Mouse (Mus musculus) retina, embryonic 14.5 days (tissue): ENCODE measurements around the gene Ube2j1.
A peak's percentile ranks its signal among the peaks of the same experiment; 100 is the strongest.
"Not testable (repeated sequence)": the region's sequence is repeated elsewhere in the genome, so short reads cannot be mapped to it uniquely, and the experiment has no call there.

Experiments
- DNase-seq: peaks from one replicate; pipeline ENCODE4 v3.0.0-alpha.2; 2015; ENCODE audit warnings: low spot score

The Ube2j1 gene

DNA sequence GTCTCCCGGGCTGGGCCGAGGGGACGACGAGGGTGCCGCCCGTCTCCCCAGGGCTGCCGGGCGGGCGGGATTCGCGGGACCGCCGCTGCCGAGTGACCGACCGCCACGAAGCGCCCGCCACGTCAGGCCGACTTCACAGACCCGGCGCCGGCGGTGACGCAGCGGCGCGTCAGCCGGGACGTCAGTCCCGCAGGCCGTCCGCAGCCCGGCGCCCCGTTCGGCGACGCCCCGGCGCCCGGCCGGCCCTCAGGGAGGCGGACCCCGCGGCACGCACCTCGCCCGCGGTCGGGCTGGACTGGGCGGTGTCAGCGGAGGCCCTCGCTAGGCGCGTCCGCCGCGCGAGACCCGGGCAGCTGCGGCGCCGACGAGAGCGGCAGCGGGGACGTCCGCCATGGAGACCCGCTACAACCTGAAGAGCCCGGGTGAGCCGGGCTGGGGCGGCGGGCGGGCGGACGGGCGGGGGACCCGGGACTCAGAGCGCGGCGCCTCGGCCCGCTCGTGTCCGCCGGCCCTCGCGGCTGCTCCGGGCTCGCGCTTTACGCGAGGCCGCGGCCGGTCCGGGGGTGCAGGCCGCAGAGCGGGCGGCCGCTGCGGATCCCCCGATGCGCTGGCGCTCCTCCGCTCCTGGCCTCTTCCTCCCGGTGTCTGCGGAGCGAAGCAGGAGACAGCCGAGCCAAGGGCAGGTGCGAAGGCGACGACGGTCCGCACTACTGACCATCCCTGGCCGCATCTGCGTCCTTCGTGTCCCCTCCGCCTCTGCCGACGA lies at the start of gene Ube2j1:
Gene Ube2j1 (plus strand): TSS at position 222 of the 766 bp plus-strand sequence.
- DNase-seq: peak; percentile 88

DNA sequence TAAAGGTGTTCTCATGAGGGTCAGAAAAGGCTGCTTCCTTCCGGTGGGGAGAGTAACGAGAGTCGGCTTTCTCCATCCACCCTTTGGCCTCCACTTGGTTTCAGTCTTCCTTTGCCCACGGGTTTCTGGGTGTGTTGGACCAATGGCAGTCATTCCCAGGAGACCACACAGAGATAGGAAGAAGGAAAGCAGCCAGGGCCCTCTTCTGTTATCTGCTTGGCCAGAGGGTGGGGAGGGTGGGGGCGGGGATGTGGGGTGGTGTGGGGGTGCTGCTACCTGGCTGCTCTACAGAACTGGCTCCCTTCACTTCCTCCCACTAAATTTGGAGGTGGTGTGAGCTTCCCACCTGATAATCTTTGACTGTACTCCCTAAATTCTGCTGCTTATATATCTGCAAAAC lies 49.6 kb upstream of the Ube2j1 start:
- no peak for DNase-seq

DNA sequence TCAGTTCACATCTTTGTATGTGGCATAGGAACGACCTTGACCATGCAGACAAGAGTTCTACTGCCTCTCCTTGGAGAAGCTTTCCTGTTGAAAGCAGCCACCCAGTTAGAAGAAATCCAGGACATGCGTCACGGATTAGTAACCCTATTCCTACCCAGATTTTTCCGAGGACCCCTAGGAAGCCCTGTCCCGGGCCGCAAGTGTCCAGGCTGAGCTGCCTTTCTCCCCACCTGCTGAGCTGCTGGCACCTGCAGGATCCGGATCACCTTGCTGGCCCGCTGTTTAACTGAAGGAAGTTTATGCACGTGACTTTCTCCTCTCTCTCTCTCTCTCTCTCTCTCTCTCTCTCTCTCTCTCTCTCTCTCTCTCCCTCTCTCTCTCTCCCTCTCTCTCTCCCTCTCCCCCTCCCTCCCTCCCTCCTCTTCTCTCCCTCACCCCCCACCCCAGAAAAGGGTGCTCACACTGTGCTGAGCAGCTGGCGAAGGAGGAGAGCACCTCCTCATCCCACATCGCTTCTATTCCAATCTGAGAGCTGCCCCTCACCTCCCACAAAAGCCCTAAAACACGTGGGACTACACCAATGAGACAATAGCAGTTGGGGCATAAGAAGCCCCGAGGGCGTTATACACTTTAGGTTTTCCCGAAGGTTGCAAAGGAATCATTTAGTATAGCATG lies 49.0 kb upstream of the Ube2j1 start:
- peak; percentile 29 for DNase-seq

- peak; percentile 66 for DNase-seq
These were observed 48.5 kb upstream of the Ube2j1 start, which contains the start of gene Rragd for GRCm38 (mm10) chr4:32982716-32983175. TSS of gene Rragd (plus strand) at chr4:32983037.

DNA sequence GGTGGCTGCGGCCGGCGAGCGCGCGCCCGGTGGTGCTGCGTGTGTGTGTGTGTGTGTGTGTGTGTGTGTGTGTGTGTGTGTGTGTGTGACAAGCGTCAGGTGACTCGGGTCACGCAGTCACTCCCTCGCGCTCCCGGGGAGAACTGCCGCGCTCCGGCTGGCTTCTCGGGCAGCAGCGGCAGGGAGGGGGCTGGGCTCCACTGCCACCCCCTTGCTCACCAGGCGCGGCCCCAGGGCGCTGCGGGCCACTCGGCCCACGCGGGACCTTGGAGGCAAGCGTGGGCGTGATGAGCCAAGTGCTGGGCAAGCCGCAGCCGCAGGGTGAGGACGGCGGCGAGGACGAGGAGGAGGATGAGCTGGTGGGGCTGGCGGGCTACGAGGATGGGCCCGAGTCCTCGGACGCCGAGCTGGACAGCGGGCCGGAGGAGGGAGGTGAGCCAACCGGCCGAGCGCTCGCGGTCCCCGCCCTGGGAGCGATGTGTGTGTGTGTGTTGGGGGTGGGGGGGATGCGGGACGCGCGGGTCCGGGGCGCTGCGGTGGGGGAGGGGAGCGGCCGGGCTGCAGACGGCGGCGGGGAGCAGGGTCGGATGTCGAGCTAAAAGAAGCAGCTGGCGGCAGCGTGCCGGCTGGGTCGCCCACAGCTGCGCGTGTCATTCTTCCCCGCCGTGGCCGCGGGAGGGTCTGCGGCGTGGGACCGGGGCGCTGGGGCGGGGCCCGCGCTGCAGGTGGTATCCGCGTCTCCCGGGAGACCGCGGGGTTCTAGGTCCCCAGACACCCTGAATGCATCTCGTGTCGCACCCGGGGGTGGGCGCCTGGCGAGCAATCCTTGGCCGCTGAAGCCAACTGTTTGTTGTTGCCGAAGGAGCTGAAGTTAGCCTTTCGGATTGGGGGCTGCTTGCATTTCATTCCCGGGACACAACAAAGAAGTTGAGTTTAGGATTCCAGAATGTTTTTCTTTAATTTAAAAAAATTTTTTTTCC lies 47.8 kb upstream of the Ube2j1 start:
- DNase-seq: peak; percentile 68

DNA sequence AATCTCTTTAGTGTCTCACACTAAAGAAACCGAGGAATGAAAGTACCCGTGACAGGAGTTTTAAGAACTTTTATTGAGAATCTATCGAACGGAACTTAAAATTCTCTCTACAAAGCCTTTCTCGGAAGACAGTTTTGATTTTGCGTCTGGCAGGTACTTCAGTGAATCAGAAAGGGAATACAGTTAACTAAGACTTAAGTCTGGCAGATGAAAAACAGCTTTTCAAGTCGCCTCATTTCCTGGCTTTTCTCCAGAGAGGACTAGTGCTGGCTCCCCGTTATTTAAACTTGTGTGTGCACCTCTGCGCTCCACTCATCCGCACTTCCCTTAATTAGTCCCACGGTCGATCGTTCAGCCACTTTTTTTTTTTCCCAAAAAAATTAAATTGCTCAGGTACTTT lies 47.0 kb upstream of the Ube2j1 start:
- peak; percentile 56 for DNase-seq

DNA sequence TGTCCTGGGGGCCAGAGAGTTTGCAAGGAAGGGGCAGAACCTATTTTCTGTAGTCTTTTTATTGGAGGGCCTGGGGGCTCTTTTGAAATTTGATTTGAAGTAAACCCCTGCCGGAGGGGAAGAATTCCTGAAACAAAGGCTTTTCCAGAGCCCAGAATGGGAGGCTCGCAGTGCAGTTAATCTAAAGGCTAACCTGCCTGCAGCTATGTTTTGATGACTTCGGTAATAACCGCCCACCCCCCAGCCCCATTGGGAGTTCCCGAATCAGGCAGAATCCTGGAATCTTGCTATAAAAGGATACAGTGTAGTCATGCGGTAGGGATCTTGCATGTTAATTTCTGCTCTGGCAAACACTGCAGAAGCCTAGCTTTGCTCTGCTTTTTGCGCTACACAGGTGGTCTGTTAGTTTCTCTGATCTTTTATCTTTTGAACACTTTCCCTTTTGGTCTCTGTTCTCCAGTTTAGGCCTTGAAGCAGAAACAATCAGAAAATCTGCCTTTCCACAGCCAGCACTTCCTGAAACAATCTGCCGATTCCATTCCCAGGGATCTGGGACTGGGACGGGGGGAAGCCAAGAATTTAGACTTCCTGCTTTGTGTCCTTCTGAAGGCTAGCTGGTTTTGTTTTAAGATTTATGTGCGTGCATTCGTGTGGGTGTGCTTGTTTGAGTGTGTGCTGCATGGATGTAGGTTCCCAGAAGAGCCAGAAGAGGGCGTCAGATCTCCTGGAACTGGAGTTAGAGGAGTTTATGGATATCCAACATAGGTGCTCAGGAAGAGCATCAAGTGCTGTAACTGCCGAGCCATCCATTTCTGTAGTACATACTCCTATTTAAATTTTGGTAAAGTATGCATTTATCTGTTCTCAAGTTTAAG lies 46.2 kb upstream of the Ube2j1 start:
- DNase-seq: peak; percentile 60

GRCm38 (mm10) chr4:32985684-32986083 lies 45.5 kb upstream of the Ube2j1 start:
- peak; percentile 18 for DNase-seq

GRCm38 (mm10) chr4:32987006-32987405 lies 44.2 kb upstream of the Ube2j1 start:
- DNase-seq: no peak

- no peak for DNase-seq
These were observed 41.9 kb upstream of the Ube2j1 start for GRCm38 (mm10) chr4:32989346-32989745.

GRCm38 (mm10) chr4:32994168-32994567 lies 37.0 kb upstream of the Ube2j1 start:
- no peak for DNase-seq

DNA sequence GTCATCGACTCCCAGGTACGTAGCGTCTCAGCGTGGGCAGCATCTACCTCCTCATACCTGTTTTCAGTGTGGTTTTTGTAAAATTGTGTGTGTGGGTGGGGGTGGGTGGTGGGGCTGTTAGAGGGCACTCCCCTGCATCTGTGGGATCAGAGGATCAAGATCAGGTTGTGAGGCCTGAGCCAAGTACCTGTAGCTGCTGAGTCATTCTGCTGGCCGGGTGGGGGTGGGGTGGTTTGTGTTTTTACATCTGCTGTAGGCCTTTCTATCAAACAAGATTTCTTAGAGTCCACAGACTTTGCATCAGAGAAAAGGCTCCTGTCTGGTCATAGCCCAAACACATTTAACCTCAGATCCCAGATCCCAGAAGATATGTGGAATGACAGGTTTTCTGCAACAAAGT lies 35.1 kb upstream of the Ube2j1 start:
- DNase-seq: no peak

DNA sequence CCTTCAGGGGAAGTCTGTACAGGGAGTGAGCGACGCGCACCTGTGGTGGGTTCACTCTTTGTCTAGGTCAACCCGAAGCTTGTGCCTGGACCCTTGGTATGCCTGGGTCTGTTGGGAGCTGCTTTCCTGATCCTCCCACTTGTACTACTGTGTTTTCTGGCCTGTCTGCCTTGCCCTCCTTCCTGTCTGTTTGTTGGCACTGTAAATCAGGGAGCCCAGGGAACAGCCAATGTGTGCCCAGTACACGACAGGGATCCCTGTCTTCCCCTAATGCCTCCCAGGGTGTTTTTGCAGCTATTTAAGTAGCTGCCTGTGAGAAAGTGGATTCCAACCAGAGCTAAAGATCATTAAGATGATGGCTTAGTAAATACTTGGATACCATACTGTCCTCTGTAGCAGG lies 33.6 kb upstream of the Ube2j1 start:
- DNase-seq: no peak

DNA sequence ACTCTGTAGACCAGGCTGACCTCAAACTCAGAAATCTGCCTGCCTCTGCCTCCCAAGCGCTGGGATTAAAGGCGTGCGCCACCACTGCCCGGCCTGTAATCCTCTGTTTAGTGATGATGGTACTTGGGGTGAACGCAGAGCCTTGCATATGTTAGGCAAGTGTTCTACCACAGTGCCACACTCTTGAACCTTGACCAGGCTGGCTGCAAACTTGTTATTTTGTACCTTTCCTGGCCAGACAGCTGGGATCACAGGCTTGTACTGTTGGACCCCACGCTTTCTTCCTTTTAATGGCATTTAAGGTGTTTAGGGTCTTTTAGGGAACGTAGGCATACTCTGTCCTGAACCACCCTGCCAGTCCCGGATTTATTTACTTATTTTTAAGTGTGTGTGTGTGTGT lies 32.2 kb upstream of the Ube2j1 start:
- no peak for DNase-seq

- DNase-seq: no peak
These were observed 29.1 kb upstream of the Ube2j1 start for GRCm38 (mm10) chr4:33002081-33002480.

GRCm38 (mm10) chr4:33005595-33006470 lies 25.4 kb upstream of the Ube2j1 start:
- DNase-seq: not testable (repeated sequence)

- no peak for DNase-seq
These were observed 24.4 kb upstream of the Ube2j1 start for GRCm38 (mm10) chr4:33006844-33007243.

- no peak for DNase-seq
These were observed 23.6 kb upstream of the Ube2j1 start for GRCm38 (mm10) chr4:33007443-33008217.

GRCm38 (mm10) chr4:33010078-33010477 lies 21.1 kb upstream of the Ube2j1 start:
- DNase-seq: no peak
